Mouse (Mus musculus): ENCODE results near the gene Sema3a. TPM values are rescaled to one million over a fixed set of nuclear protein-coding genes. Genes with fewer than 3 reads are reported as not detected.
"Not testable (repeated sequence)": the region's sequence is repeated elsewhere in the genome, so short reads cannot be mapped to it uniquely, and the experiment has no call there.

Gene Sema3a
- polyA plus RNA-seq, 1 experiment from 2014 or later, result 8.0 TPM

GRCm38 (mm10) chr5:13585559-13586207 is 460.5 kb downstream of the Sema3a start:
- Histone ChIP-seq H3K4me2 (ENCODE audit: low read depth, low read length) (no peak overlapping the region), H3K9ac (ENCODE audit: low read length) (no peak overlapping the region), H3K4me3 (ENCODE audit: low read length) (no peak overlapping the region), H3K27ac (ENCODE audit: low read length) (no peak overlapping the region), H3K4me1 (ENCODE audit: control insufficient read depth, insufficient read depth, low read length) (no peaks in the 10 kb centered on the region), H3K36me3 (ENCODE audit: control insufficient read depth, insufficient read depth) (no peaks in the 10 kb centered on the region), H3K9me3 (replicated peaks; ENCODE audit: control insufficient read depth, low read length) (no peaks in the 10 kb centered on the region), H3K27me3 (ENCODE audit: control insufficient read depth, insufficient read depth, low read length) (no peaks in the 10 kb centered on the region)
- no peak for ATAC-seq (replicated peaks; ENCODE audit: extremely low read depth, insufficient read depth, low FRiP score)

DNA sequence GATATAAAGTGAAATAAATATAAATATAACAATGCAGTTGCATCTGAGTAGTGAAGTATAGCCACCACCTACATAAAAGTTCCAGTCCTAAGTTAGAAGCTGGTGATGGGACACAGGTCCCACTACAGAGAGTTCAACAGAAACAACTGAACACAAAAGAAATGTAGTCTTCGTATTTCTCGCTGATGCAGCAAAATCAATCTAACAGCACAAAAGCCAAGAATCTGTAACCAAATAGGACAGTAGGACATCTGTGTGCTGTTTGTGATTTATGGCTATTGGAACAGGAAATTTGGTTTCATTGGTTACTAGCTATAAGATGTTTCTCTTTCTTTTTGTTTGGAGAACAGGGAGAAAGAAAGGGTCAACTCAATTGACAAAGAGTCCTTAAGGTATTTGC is 469.2 kb downstream of the Sema3a start:
- Histone ChIP-seq H3K27ac (ENCODE audit: low read length) (no peak overlapping the region), H3K9me3 (replicated peaks; ENCODE audit: control insufficient read depth, low read length) (no peaks in the 10 kb centered on the region), H3K9ac (ENCODE audit: low read length) (no peak overlapping the region), H3K27me3 (ENCODE audit: control insufficient read depth, insufficient read depth, low read length) (no peaks in the 10 kb centered on the region), H3K36me3 (ENCODE audit: control insufficient read depth, insufficient read depth) (no peaks in the 10 kb centered on the region), H3K4me3 (ENCODE audit: low read length) (no peak overlapping the region), H3K4me1 (ENCODE audit: control insufficient read depth, insufficient read depth, low read length) (no peaks in the 10 kb centered on the region), H3K4me2 (ENCODE audit: low read depth, low read length) (no peak overlapping the region)
- 83% methylated on average over 2 of the region's 2 CpGs for WGBS
- ATAC-seq (replicated peaks; ENCODE audit: extremely low read depth, insufficient read depth, low FRiP score), result no peak

GRCm38 (mm10) chr5:13611631-13612030 is 486.4 kb downstream of the Sema3a start:
- 72% methylated on average over 1 of the region's 1 CpGs for WGBS
- H3K27me3 ChIP-seq (ENCODE audit: control insufficient read depth, insufficient read depth, low read length), result no peaks in the 10 kb centered on the region
- no peaks in the 10 kb centered on the region for H3K36me3 ChIP-seq (ENCODE audit: control insufficient read depth, insufficient read depth)
- H3K27ac ChIP-seq (ENCODE audit: low read length), result no peak overlapping the region
- H3K9me3 ChIP-seq (replicated peaks; ENCODE audit: control insufficient read depth, low read length), result no peaks in the 10 kb centered on the region
- no peak overlapping the region for H3K4me2 ChIP-seq (ENCODE audit: low read depth, low read length)
- H3K4me1 ChIP-seq (ENCODE audit: control insufficient read depth, insufficient read depth, low read length), result no peaks in the 10 kb centered on the region
- no peak for ATAC-seq (replicated peaks; ENCODE audit: extremely low read depth, insufficient read depth, low FRiP score)
- no peak overlapping the region for H3K4me3 ChIP-seq (ENCODE audit: low read length)
- H3K9ac ChIP-seq (ENCODE audit: low read length), result no peak overlapping the region

DNA sequence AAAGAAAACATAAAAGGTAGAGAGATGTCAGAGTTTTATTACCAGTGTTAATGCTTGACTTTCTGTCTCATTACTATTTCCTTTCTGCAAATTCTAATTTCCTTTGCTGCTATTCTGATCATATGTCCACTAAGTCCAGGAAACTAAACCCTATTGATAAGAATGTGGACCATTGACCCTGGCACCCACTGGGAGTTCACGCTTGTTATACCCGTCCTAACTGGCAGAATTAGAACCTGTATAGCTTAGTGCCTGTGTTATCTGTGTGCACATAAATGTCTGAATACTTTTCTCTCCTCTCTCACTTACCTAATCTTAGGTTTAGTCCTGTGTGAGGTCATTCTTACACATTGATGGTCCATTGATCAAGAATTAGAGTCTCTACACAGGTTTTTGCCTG is 486.9 kb downstream of the Sema3a start:
- H3K9me3 ChIP-seq (replicated peaks; ENCODE audit: control insufficient read depth, low read length), result no peaks in the 10 kb centered on the region
- no peak overlapping the region for H3K27ac ChIP-seq (ENCODE audit: low read length)
- ATAC-seq (replicated peaks; ENCODE audit: extremely low read depth, insufficient read depth, low FRiP score), result no peak
- no peak overlapping the region for H3K4me2 ChIP-seq (ENCODE audit: low read depth, low read length)
- no peak overlapping the region for H3K4me3 ChIP-seq (ENCODE audit: low read length)
- H3K27me3 ChIP-seq (ENCODE audit: control insufficient read depth, insufficient read depth, low read length), result no peaks in the 10 kb centered on the region
- no peaks in the 10 kb centered on the region for H3K4me1 ChIP-seq (ENCODE audit: control insufficient read depth, insufficient read depth, low read length)
- 68% methylated on average over 2 of the region's 2 CpGs for WGBS
- H3K36me3 ChIP-seq (ENCODE audit: control insufficient read depth, insufficient read depth), result no peaks in the 10 kb centered on the region
- H3K9ac ChIP-seq (ENCODE audit: low read length), result no peak overlapping the region

- H3K4me1 ChIP-seq (ENCODE audit: control insufficient read depth, insufficient read depth, low read length); H3K9me3 ChIP-seq (replicated peaks; ENCODE audit: control insufficient read depth, low read length); H3K4me3 ChIP-seq (ENCODE audit: low read length); H3K27me3 ChIP-seq (ENCODE audit: control insufficient read depth, insufficient read depth, low read length); H3K36me3 ChIP-seq (ENCODE audit: control insufficient read depth, insufficient read depth); H3K9ac ChIP-seq (ENCODE audit: low read length); H3K27ac ChIP-seq (ENCODE audit: low read length); H3K4me2 ChIP-seq (ENCODE audit: low read depth, low read length); ATAC-seq (replicated peaks; ENCODE audit: extremely low read depth, insufficient read depth, low FRiP score): not testable (repeated sequence)
- 69% methylated on average over 7 of the region's 7 CpGs for WGBS
Observed at GRCm38 (mm10) chr5:13614575-13614974, 489.4 kb downstream of the Sema3a start.

DNA sequence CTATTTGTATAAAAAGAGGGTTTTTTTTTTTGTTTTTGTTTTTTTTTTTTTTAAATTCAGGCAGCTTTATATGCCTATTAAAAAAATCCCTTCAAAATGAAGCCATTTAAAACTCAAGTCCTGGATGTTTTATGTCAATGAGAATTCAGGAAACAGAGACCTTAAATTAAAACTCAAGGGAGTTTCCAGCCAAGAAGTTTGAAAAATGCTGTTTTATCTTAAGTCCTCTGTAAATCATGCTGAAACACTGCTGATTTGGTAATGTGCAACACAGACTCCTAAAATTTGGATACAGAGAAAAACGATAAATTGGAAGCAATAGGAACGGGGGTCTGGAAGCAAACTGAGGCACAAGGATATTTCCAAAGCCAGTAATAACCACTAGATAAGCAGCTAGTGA is 490.7 kb downstream of the Sema3a start:
- ATAC-seq (replicated peaks; ENCODE audit: extremely low read depth, insufficient read depth, low FRiP score), result no peak
- Histone ChIP-seq H3K27me3 (ENCODE audit: control insufficient read depth, insufficient read depth, low read length) (no peaks in the 10 kb centered on the region), H3K9ac (ENCODE audit: low read length) (no peak overlapping the region), H3K27ac (ENCODE audit: low read length) (no peak overlapping the region), H3K4me2 (ENCODE audit: low read depth, low read length) (no peak overlapping the region), H3K4me3 (ENCODE audit: low read length) (no peak overlapping the region), H3K36me3 (ENCODE audit: control insufficient read depth, insufficient read depth) (no peaks in the 10 kb centered on the region), H3K4me1 (ENCODE audit: control insufficient read depth, insufficient read depth, low read length) (no peaks in the 10 kb centered on the region), H3K9me3 (replicated peaks; ENCODE audit: control insufficient read depth, low read length) (no peaks in the 10 kb centered on the region)
- 68% methylated on average over 2 of the region's 2 CpGs for WGBS

- H3K27me3 ChIP-seq (ENCODE audit: control insufficient read depth, insufficient read depth, low read length), result no peaks in the 10 kb centered on the region
- 61% methylated on average over 7 of the region's 7 CpGs for WGBS
- no peak overlapping the region for H3K27ac ChIP-seq (ENCODE audit: low read length)
- H3K9me3 ChIP-seq (replicated peaks; ENCODE audit: control insufficient read depth, low read length), result no peaks in the 10 kb centered on the region
- H3K36me3 ChIP-seq (ENCODE audit: control insufficient read depth, insufficient read depth), result no peaks in the 10 kb centered on the region
- ATAC-seq (replicated peaks; ENCODE audit: extremely low read depth, insufficient read depth, low FRiP score), result no peak
- no peak overlapping the region for H3K4me3 ChIP-seq (ENCODE audit: low read length)
- no peak overlapping the region for H3K4me2 ChIP-seq (ENCODE audit: low read depth, low read length)
- no peaks in the 10 kb centered on the region for H3K4me1 ChIP-seq (ENCODE audit: control insufficient read depth, insufficient read depth, low read length)
- no peak overlapping the region for H3K9ac ChIP-seq (ENCODE audit: low read length)
Observed at GRCm38 (mm10) chr5:13622578-13622977, 497.4 kb downstream of the Sema3a start.

DNA sequence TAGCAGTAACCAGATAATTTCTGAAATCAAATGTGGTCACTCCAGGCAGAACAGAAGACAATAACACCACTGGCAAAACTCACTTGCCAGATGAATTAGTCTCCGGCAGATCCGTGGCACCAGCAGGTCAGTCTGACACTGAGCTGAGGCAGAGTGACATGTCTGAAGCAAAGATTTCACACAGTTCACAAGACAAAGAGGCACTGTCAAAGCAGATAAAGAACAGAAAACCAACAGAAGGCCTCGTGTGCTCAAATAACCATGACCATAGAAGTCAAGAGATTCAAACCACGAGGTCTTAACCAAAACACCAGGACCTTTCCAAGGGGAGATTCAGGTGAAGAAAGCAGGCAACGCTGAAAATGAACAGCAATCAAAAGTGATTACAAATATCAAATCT is 499.5 kb downstream of the Sema3a start:
- WGBS, result 36% methylated on average over 5 of the region's 5 CpGs
- Histone ChIP-seq H3K27me3 (ENCODE audit: control insufficient read depth, insufficient read depth, low read length) (peaks cover 3% of the 10 kb centered on the region; the same call in 1 of the 2 replicates), H3K36me3 (ENCODE audit: control insufficient read depth, insufficient read depth) (no peaks in the 10 kb centered on the region), H3K9me3 (replicated peaks; ENCODE audit: control insufficient read depth, low read length) (no peaks in the 10 kb centered on the region), H3K4me2 (ENCODE audit: low read depth, low read length) (no peak overlapping the region), H3K9ac (ENCODE audit: low read length) (no peak overlapping the region), H3K4me1 (ENCODE audit: control insufficient read depth, insufficient read depth, low read length) (peaks cover 3% of the 10 kb centered on the region; the same call in 1 of the 2 replicates), H3K4me3 (ENCODE audit: low read length) (no peak overlapping the region), H3K27ac (ENCODE audit: low read length) (no peak overlapping the region)
- ATAC-seq (replicated peaks; ENCODE audit: extremely low read depth, insufficient read depth, low FRiP score), result no peak

- Histone ChIP-seq H3K4me1 (ENCODE audit: control insufficient read depth, insufficient read depth, low read length) (peaks cover 3% of the 10 kb centered on the region; the same call in 1 of the 2 replicates), H3K9me3 (replicated peaks; ENCODE audit: control insufficient read depth, low read length) (no peaks in the 10 kb centered on the region), H3K36me3 (ENCODE audit: control insufficient read depth, insufficient read depth) (no peaks in the 10 kb centered on the region), H3K4me3 (ENCODE audit: low read length) (no peak overlapping the region), H3K4me2 (ENCODE audit: low read depth, low read length) (no peak overlapping the region), H3K9ac (ENCODE audit: low read length) (no peak overlapping the region), H3K27ac (ENCODE audit: low read length) (no peak overlapping the region), H3K27me3 (ENCODE audit: control insufficient read depth, insufficient read depth, low read length) (peaks cover 3% of the 10 kb centered on the region; the same call in 1 of the 2 replicates)
- ATAC-seq (replicated peaks; ENCODE audit: extremely low read depth, insufficient read depth, low FRiP score), result no peak
- WGBS, result 66% methylated on average over 5 of the region's 5 CpGs
Observed at GRCm38 (mm10) chr5:13626093-13626492, 500.9 kb downstream of the Sema3a start.
